Mouse (Mus musculus) small intestine, adult 2 months (tissue): Measurements from ENCODE around the gene Rasa2. TPM values are rescaled to one million over a fixed set of nuclear protein-coding genes. Genes with fewer than 3 reads are reported as not detected.

Experiments
- H3K27ac ChIP-seq: fragments of 200-500 bp; 2 replicates; pipeline ENCODE4 v1.5.1; 2012; ENCODE audit warnings: low read depth, low read length, control low read depth, inconsistent platforms; ENCODE audit not compliant: insufficient read depth
- H3K27me3 ChIP-seq: fragments of 200-500 bp; 2 replicates; pipeline ENCODE4 v1.6.1; 2012; ENCODE audit warnings: mild to moderate bottlenecking, moderate library complexity, low read length, inconsistent platforms; ENCODE audit not compliant: control insufficient read depth, insufficient read depth
- H3K36me3 ChIP-seq: fragments of 200-500 bp; 2 replicates; pipeline ENCODE4 v1.6.1; 2012; ENCODE audit warnings: mild to moderate bottlenecking, low read length, control low read depth, inconsistent platforms; ENCODE audit not compliant: control insufficient read depth, insufficient read depth
- H3K4me1 ChIP-seq: fragments of 200-500 bp; 2 replicates; pipeline ENCODE4 v1.6.1; 2012; ENCODE audit warnings: low read length, inconsistent platforms, mixed read lengths; ENCODE audit not compliant: control insufficient read depth, insufficient read depth, insufficient read length
- H3K4me3 ChIP-seq: fragments of 200-500 bp; 2 replicates; pipeline ENCODE4 v1.5.1; 2012; ENCODE audit warnings: low read depth, mild to moderate bottlenecking, control low read depth, inconsistent platforms, low read length, moderate library complexity
- CTCF ChIP-seq: fragments of 200-500 bp; IDR thresholded peaks from 2 replicates; pipeline ENCODE4 v1.5.1; 2012; ENCODE audit warnings: low read depth, mild to moderate bottlenecking, control low read depth, inconsistent platforms, low read length, moderate library complexity, mixed read lengths; ENCODE audit not compliant: insufficient replicate concordance, insufficient read length; ENCODE audit errors: extremely low read depth
- POLR2A ChIP-seq: fragments of 200-500 bp; IDR thresholded peaks from 2 replicates; pipeline ENCODE4 v1.6.1; 2012; ENCODE audit warnings: low read depth, mild to moderate bottlenecking, control low read depth, inconsistent platforms, low read length, moderate library complexity
- WGBS: fragments of 180-500 bp; shearing (Covaris S2); methylation state at CpG from one replicate; pipeline ENCODE4 v1.1.7; 2018; 5-methylcytosine and 5-hydroxymethylcytosine counted together
- polyA plus RNA-seq: library from polyadenylated mRNA; depleted of rRNA; stranded (reverse); fragments of >200 nt; gene quantifications from 2 replicates; pipeline ENCODE4 v1.2.3, GENCODE M21; 2012; rRNA removed

Gene Rasa2
- polyA plus RNA-seq, 1 experiment = 2.6 TPM

DNA sequence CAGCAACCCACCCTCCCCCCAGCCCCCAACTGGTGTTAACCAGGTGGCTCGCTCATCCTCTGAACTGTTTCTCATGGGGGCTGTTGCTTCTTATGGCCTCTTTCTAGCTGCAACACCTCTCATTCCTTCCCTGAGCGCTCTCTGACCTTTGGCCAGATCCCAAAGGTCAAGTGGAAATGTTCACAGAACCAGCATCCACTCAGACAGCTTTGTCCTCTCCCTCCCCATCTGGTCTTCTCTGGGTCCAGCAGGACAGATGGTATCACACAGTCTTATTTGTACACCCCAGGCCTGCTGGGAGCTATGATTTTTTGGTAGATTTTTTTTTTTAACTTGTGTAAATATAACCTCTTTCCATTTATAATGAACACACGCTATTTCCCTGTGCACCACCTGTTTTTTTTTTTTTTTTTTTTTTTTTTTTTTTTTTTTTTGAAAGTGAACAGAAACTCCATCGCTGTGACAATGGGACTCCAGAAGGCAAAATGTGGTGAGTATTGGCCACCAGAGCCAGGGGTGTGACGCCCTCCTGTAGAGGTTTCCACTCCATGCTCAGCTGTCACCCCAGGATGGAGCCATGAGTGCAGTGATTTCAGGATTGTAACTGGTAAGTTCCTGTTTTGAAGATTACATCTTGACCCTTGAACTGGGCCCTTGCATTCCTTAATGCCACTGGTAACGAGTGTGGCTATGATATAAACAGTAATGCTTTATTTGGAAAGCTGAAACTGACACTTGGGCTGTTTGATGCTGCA, 128.4 kb downstream of the Rasa2 start:
- H3K4me3 ChIP-seq = no peak overlapping the region
- no peaks in the 10 kb centered on the region; the same call in 1 of the 2 replicates for H3K4me1 ChIP-seq
- no peaks in the 10 kb centered on the region for H3K36me3 ChIP-seq
- 41% methylated on average over 6 of the region's 6 CpGs for WGBS
- no peak for TF ChIP-seq POLR2A
- TF ChIP-seq CTCF = no peak
- no peaks in the 10 kb centered on the region for H3K27me3 ChIP-seq
- no peak overlapping the region for H3K27ac ChIP-seq

DNA sequence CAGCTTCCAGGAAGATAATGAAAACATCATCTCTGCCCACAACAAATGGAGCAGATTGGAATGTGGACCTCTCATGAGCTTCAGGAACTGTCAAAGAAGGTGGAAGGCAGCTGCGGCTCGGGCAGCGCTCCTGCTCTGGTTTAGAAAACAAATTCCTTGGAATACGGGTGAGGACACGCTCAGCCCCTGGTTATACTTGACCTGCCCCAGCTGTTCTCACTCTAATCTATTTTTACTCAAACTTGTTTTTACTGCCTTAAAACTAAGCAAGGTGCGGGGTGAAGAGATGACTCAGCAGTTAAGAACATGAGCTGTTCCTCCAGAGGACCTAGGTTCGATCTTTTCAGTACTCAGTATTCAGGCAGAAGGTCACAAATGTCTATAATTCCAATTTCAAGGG, 130.2 kb downstream of the Rasa2 start:
- Histone ChIP-seq H3K4me1 (no peaks in the 10 kb centered on the region; the same call in 1 of the 2 replicates), H3K27ac (no peak overlapping the region), H3K4me3 (no peak overlapping the region), H3K36me3 (no peaks in the 10 kb centered on the region), H3K27me3 (no peaks in the 10 kb centered on the region)
- 68% methylated on average over 7 of the region's 7 CpGs for WGBS
- TF ChIP-seq CTCF (no peak), POLR2A (no peak)

DNA sequence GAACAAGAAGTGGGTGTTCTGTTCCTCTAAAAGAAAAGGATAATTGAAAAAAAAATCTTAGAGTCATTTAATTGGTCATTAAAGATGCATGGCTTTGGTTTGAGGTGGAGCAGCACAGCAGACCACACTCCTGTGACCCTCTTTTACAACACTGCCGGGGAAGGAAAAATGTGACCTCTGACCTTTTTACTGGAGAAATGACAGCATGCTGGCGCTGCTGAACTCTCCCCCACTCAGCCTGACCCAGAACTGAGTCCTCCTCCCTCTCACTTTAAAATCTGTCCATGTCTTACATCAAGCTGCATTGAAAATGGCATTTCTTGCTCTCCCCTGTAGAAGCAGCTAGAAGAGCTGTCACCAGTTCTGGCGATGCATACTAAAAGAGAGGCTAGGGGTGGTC, 138.2 kb downstream of the Rasa2 start:
- WGBS = 33% methylated on average over 3 of the region's 3 CpGs
- no peak overlapping the region for H3K4me3 ChIP-seq
- TF ChIP-seq CTCF = no peak
- no peak for TF ChIP-seq POLR2A
- H3K4me1 ChIP-seq = no peaks in the 10 kb centered on the region
- no peaks in the 10 kb centered on the region for H3K36me3 ChIP-seq
- no peak overlapping the region for H3K27ac ChIP-seq
- H3K27me3 ChIP-seq = no peaks in the 10 kb centered on the region

DNA sequence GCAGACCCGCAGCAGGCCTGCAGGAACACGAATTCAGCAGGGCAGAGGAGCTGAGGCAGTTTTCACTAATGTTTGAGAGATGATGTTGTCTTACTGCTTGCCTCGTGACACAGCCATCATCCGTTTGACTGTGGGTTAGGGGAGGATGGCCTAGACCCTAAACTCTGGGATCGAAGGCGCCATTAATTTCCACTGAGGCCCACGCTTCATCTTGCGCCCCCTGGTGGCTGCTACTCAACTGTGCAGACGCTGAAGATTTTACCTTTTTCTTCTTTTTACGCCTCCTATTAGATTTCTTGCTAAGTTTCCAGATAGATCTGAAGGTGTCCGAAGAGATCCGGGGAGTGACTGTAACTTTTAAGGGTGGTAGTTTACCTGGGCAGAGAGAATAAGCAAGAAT, 139.6 kb downstream of the Rasa2 start:
- no peak overlapping the region for H3K27ac ChIP-seq
- TF ChIP-seq CTCF (peak; percentile 91; the same call in 1 of the 2 replicates), POLR2A (no peak)
- H3K4me1 ChIP-seq = no peaks in the 10 kb centered on the region
- H3K36me3 ChIP-seq = no peaks in the 10 kb centered on the region
- H3K4me3 ChIP-seq = no peak overlapping the region
- WGBS = 45% methylated on average over 12 of the region's 12 CpGs
- H3K27me3 ChIP-seq = no peaks in the 10 kb centered on the region

Other genes with a start within 250 kb of the Rasa2 start
- gene Rnf7, start 152.9 kb downstream of the Rasa2 start, polyA plus RNA-seq = 34.5 and 65.7 TPM in 2 replicates
- gene Gm28729, start 106.4 kb downstream of the Rasa2 start, polyA plus RNA-seq = 0.08 TPM in 1 of 2 replicates, not detected in the other
- 3.8 and 7.7 TPM in 2 replicates for gene Zbtb38, start 121.2 kb upstream of the Rasa2 start, polyA plus RNA-seq